Mouse (Mus musculus) heart, adult 2 months (tissue): ENCODE results near the gene Col24a1. TPM values are rescaled to one million over a fixed set of nuclear protein-coding genes. Genes with fewer than 3 reads are reported as not detected.

Source experiments
- DNase-seq, 2 experiments: peaks; one replicate each; pipeline ENCODE4 v3.0.0; 2021
- H3K27ac ChIP-seq: fragments of 200-600 bp; 2 replicates; pipeline ENCODE4 v1.8.1; 2022
- H3K27me3 ChIP-seq: fragments of 200-500 bp; 2 replicates; pipeline ENCODE4 v1.6.1; 2012; ENCODE audit warnings: mild to moderate bottlenecking, low read length, inconsistent platforms, mixed read lengths; ENCODE audit not compliant: control insufficient read depth, insufficient read depth
- H3K36me3 ChIP-seq: fragments of 200-500 bp; 2 replicates; pipeline ENCODE4 v1.6.1; 2012; ENCODE audit warnings: low read length, inconsistent platforms; ENCODE audit not compliant: control insufficient read depth, insufficient read depth
- H3K4me1 ChIP-seq: fragments of 200-500 bp; 2 replicates; pipeline ENCODE4 v1.6.1; 2011; ENCODE audit warnings: low read length; ENCODE audit not compliant: control insufficient read depth, insufficient read depth
- H3K4me3 ChIP-seq: fragments of 200-600 bp; 2 replicates; pipeline ENCODE4 v1.8.1; 2022
- H3K79me2 ChIP-seq: fragments of 200-500 bp; replicated peaks from 2 replicates; pipeline ENCODE4 v1.6.1; 2012; ENCODE audit warnings: mild to moderate bottlenecking, inconsistent platforms, low read length, moderate library complexity, mixed read lengths; ENCODE audit not compliant: control insufficient read depth, insufficient read depth
- H3K9ac ChIP-seq: fragments of 200-500 bp; 2 replicates; pipeline ENCODE4 v1.6.1; 2012; ENCODE audit warnings: low read depth, mild to moderate bottlenecking, control low read depth, inconsistent platforms, low read length, mixed read lengths
- CTCF ChIP-seq: fragments of 200-600 bp; IDR thresholded peaks from 2 replicates; pipeline ENCODE4 v1.8.1; 2022; ENCODE audit warnings: antibody characterized with exemption, mild to moderate bottlenecking, moderate library complexity
- EP300 ChIP-seq: fragments of 200-500 bp; IDR thresholded peaks from 2 replicates; pipeline ENCODE4 v1.6.1; 2011; ENCODE audit warnings: low read depth, low read length, control low read depth; ENCODE audit not compliant: insufficient read depth
- POLR2A ChIP-seq: fragments of 200-500 bp; IDR thresholded peaks from 2 replicates; pipeline ENCODE4 v1.6.1; 2011; ENCODE audit warnings: mild to moderate bottlenecking, low read depth, low read length, control low read depth; ENCODE audit not compliant: insufficient read depth
- WGBS: fragments of 180-500 bp; shearing (Covaris S2); methylation state at CpG from one replicate; pipeline ENCODE4 v1.1.7; 2018; 5-methylcytosine and 5-hydroxymethylcytosine counted together
- intact Hi-C: fragments of 180-260 bp; cut with DNase I; formaldehyde crosslinking; loops from one replicate; pipeline ENCODE4 v1.15.1; 2025
- polyA plus RNA-seq: library from polyadenylated mRNA; depleted of rRNA; stranded (reverse); fragments of >200 nt; gene quantifications from 2 replicates; pipeline ENCODE4 v1.2.3, GENCODE M21; 2012
- total RNA-seq, 2 experiments: library from RNA; stranded (reverse); gene quantifications; 2 replicates each; pipeline ENCODE4 v1.2.3; 2021

Gene Col24a1
- total and polyA plus RNA-seq, 3 experiments = 0.05 to 0.07 (median 0.06) TPM

- Histone ChIP-seq H3K9ac (no peak overlapping the region), H3K27me3 (no peaks in the 10 kb centered on the region), H3K27ac (no peak overlapping the region), H3K4me1 (no peaks in the 10 kb centered on the region), H3K79me2 (no peaks in the 10 kb centered on the region), H3K4me3 (no peak overlapping the region), H3K36me3 (no peaks in the 10 kb centered on the region)
- DNase-seq = no peak
- intact Hi-C loops = no loop called here
- no peak for TF ChIP-seq POLR2A
- no peak for TF ChIP-seq EP300
- TF ChIP-seq CTCF = no peak
- 70% methylated on average over 5 of the region's 5 CpGs for WGBS
Measured at GRCm38 (mm10) chr3:145305311-145305710, 13.0 kb downstream of the Col24a1 start.

DNA sequence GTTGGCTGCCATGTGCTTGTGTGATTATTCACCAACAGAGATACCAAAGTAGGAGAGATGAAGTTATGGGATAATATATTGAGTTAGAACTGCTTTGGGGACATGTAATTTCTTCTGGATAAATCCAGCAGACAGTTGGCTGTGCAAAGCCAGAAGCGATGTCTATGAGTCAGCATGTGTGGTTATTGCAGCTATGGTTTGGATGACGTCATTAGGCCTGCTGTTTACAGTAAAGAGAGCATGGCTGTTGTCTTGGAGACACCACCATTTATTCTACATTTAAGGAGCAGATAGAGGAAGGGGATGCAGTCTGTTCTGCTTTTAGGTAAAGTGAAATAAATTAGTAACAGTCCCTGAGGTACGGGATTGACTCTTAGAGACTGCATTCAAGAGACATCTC, 14.9 kb downstream of the Col24a1 start:
- no peak overlapping the region for H3K27ac ChIP-seq
- no peaks in the 10 kb centered on the region for H3K79me2 ChIP-seq
- no peaks in the 10 kb centered on the region for H3K36me3 ChIP-seq
- H3K4me3 ChIP-seq = no peak overlapping the region
- DNase-seq = no peak
- no peaks in the 10 kb centered on the region for H3K4me1 ChIP-seq
- WGBS = 77% methylated on average over 3 of the region's 3 CpGs
- intact Hi-C loops = no loop called here
- no peaks in the 10 kb centered on the region for H3K27me3 ChIP-seq
- no peak for TF ChIP-seq EP300
- H3K9ac ChIP-seq = no peak overlapping the region

- DNase-seq = no peak
- H3K9ac ChIP-seq = no peak overlapping the region
- no peaks in the 10 kb centered on the region for H3K27me3 ChIP-seq
- H3K27ac ChIP-seq = no peak overlapping the region
- TF ChIP-seq CTCF = no peak
- no peak for TF ChIP-seq EP300
- no peak for TF ChIP-seq POLR2A
- no peaks in the 10 kb centered on the region for H3K36me3 ChIP-seq
- intact Hi-C loops = no loop called here
- no peaks in the 10 kb centered on the region for H3K4me1 ChIP-seq
- no peak overlapping the region for H3K4me3 ChIP-seq
- no peaks in the 10 kb centered on the region for H3K79me2 ChIP-seq
- 70% methylated on average over 14 of the region's 14 CpGs for WGBS
Measured at GRCm38 (mm10) chr3:145320587-145321274, 28.5 kb downstream of the Col24a1 start.

DNA sequence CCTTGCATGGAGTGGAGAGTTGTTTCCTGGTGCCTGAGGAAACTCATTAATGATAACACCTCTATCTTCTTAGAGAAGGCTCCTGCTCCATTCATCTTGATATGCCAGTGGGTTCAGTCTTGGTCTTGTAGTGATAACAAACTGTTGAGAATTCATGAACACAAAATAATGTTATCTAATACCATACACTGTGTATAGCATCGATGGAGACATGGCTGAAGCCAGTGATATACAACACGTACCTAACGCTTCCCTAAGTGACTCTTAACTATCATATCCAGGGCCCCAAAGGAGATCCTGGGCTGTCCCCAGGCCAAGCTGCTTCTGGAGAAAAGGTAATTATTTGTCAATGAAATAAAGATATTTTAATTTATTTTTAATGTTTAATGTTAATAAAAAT, 33.1 kb downstream of the Col24a1 start:
- Histone ChIP-seq H3K36me3 (no peaks in the 10 kb centered on the region), H3K4me3 (no peak overlapping the region), H3K4me1 (no peaks in the 10 kb centered on the region), H3K79me2 (no peaks in the 10 kb centered on the region), H3K9ac (no peak overlapping the region), H3K27ac (no peak overlapping the region), H3K27me3 (no peaks in the 10 kb centered on the region)
- no peak for DNase-seq
- TF ChIP-seq EP300 (no peak), CTCF (no peak), POLR2A (no peak)
- intact Hi-C loops = no loop called here
- WGBS = 89% methylated on average over 3 of the region's 3 CpGs

DNA sequence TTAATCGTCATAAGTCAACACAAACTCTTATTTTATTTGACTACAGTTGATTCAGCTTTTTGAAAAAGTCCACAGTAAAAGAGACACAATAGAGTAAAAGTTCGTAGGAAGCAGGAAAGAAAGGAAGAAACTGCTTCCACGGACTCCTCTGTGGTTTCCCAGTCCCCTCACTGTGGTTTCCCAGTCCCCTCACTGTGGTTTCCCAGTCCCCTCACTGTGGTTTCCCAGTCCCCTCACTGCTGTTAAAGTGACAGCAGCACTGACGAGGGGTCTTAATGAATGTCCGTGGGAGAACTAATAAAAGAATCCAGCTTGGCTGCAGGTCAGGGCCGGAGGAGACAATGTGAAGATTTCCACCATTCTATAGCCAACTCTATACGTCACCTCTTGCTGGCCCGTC, 39.4 kb downstream of the Col24a1 start:
- H3K79me2 ChIP-seq = no peaks in the 10 kb centered on the region
- H3K27me3 ChIP-seq = no peaks in the 10 kb centered on the region
- TF ChIP-seq POLR2A (no peak), EP300 (no peak), CTCF (no peak)
- no peaks in the 10 kb centered on the region for H3K36me3 ChIP-seq
- WGBS = 77% methylated on average over 8 of the region's 8 CpGs
- no peak overlapping the region for H3K27ac ChIP-seq
- intact Hi-C loops = no loop called here
- no peak overlapping the region for H3K4me3 ChIP-seq
- H3K4me1 ChIP-seq = no peaks in the 10 kb centered on the region
- no peak overlapping the region for H3K9ac ChIP-seq
- no peak for DNase-seq

- Histone ChIP-seq H3K27ac (no peak overlapping the region), H3K36me3 (no peaks in the 10 kb centered on the region), H3K9ac (no peak overlapping the region), H3K4me1 (no peaks in the 10 kb centered on the region), H3K27me3 (no peaks in the 10 kb centered on the region), H3K4me3 (no peak overlapping the region), H3K79me2 (no peaks in the 10 kb centered on the region)
- 83% methylated on average over 3 of the region's 3 CpGs for WGBS
- intact Hi-C loops = no loop called here
- TF ChIP-seq CTCF = no peak
- TF ChIP-seq EP300 = no peak
- TF ChIP-seq POLR2A = no peak
- no peak for DNase-seq
Measured at GRCm38 (mm10) chr3:145334046-145334445, 41.8 kb downstream of the Col24a1 start.
